Mouse (Mus musculus): Measurements from ENCODE around the gene Hnrnph1. TPM values are rescaled to one million over a fixed set of nuclear protein-coding genes. Genes with fewer than 3 reads are reported as not detected.

Gene Hnrnph1
- total and polyA plus RNA-seq, 3 experiments = 56.3 to 114 (median 110) TPM

GRCm38 (mm10) chr11:50391272-50391960 is 14.6 kb downstream of the Hnrnph1 start:
- H3K36me3 ChIP-seq (ENCODE audit: control insufficient read depth, insufficient read depth, low read length) = peaks cover 10% of the 10 kb centered on the region
- H3K4me3 ChIP-seq = no peak overlapping the region
- no peak overlapping the region for H3K27ac ChIP-seq
- no peaks in the 10 kb centered on the region for H3K27me3 ChIP-seq (ENCODE audit: control insufficient read depth, insufficient read depth, low read length)
- intact Hi-C loops (cut with DNase I) = no loop called here
- DNase-seq = no peak
- H3K4me1 ChIP-seq (ENCODE audit: control insufficient read depth, insufficient read depth, low read length) = no peaks in the 10 kb centered on the region
- TF ChIP-seq EP300 (IDR thresholded peaks at IDR 0.05; ENCODE audit: insufficient read depth, low read depth, low read length) (0 out of 2 replicates have a peak, but pooled peaks have one; percentile 44), CTCF (IDR thresholded peaks at IDR 0.05) (0 out of 2 replicates have a peak, but pooled peaks have one; percentile 6), POLR2A (IDR thresholded peaks at IDR 0.05; ENCODE audit: insufficient read depth, low read depth, low read length) (no peak)
- no peak overlapping the region for H3K9ac ChIP-seq (ENCODE audit: low read depth, low read length)
- 64% methylated on average over 4 of the region's 4 CpGs for WGBS
- no peaks in the 10 kb centered on the region for H3K79me2 ChIP-seq (replicated peaks; ENCODE audit: control insufficient read depth, insufficient read depth, low read length)

DNA sequence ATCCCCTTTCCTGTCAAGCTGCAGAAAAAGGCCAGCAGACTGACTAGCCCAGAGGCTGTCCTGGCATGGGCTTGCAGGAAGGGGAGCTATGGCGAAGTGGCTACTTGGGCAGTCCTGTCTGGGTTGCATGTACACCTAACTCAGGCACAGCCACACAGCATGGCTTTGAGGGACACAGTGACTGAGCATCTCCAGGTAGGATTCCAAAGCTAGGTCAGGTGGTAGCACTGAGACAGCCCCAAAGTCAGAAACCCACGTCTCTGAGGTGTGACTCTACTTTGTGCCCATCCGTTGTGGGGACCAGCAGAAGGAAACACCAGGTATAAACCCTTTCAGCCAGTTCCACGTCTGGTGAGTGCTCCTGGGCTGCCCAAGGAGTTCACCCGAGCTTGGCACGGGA is 16.5 kb downstream of the Hnrnph1 start:
- 92% methylated on average over 6 of the region's 6 CpGs for WGBS
- no peak overlapping the region for H3K9ac ChIP-seq (ENCODE audit: low read depth, low read length)
- no peaks in the 10 kb centered on the region for H3K36me3 ChIP-seq (ENCODE audit: control insufficient read depth, insufficient read depth, low read length)
- no peaks in the 10 kb centered on the region for H3K4me1 ChIP-seq (ENCODE audit: control insufficient read depth, insufficient read depth, low read length)
- TF ChIP-seq EP300 (IDR thresholded peaks at IDR 0.05; ENCODE audit: insufficient read depth, low read depth, low read length) (no peak), CTCF (IDR thresholded peaks at IDR 0.05) (no peak), POLR2A (IDR thresholded peaks at IDR 0.05; ENCODE audit: insufficient read depth, low read depth, low read length) (no peak)
- no peaks in the 10 kb centered on the region for H3K27me3 ChIP-seq (ENCODE audit: control insufficient read depth, insufficient read depth, low read length)
- DNase-seq = no peak
- H3K27ac ChIP-seq = no peak overlapping the region
- no peaks in the 10 kb centered on the region for H3K79me2 ChIP-seq (replicated peaks; ENCODE audit: control insufficient read depth, insufficient read depth, low read length)
- no peak overlapping the region for H3K4me3 ChIP-seq
- intact Hi-C loops (cut with DNase I) = no loop called here

GRCm38 (mm10) chr11:50394731-50395130 is 17.9 kb downstream of the Hnrnph1 start:
- WGBS = 90% methylated on average over 7 of the region's 7 CpGs
- no peak for TF ChIP-seq EP300 (IDR thresholded peaks at IDR 0.05; ENCODE audit: insufficient read depth, low read depth, low read length)
- no peak for TF ChIP-seq POLR2A (IDR thresholded peaks at IDR 0.05; ENCODE audit: insufficient read depth, low read depth, low read length)
- TF ChIP-seq CTCF (IDR thresholded peaks at IDR 0.05) = no peak
- intact Hi-C loops (cut with DNase I) = no loop called here
- Histone ChIP-seq H3K36me3 (ENCODE audit: control insufficient read depth, insufficient read depth, low read length) (no peaks in the 10 kb centered on the region), H3K4me3 (no peak overlapping the region), H3K9ac (ENCODE audit: low read depth, low read length) (no peak overlapping the region), H3K27me3 (ENCODE audit: control insufficient read depth, insufficient read depth, low read length) (no peaks in the 10 kb centered on the region), H3K79me2 (replicated peaks; ENCODE audit: control insufficient read depth, insufficient read depth, low read length) (no peaks in the 10 kb centered on the region), H3K27ac (no peak overlapping the region), H3K4me1 (ENCODE audit: control insufficient read depth, insufficient read depth, low read length) (no peaks in the 10 kb centered on the region)
- no peak for DNase-seq

- Histone ChIP-seq H3K79me2 (replicated peaks; ENCODE audit: control insufficient read depth, insufficient read depth, low read length) (no peaks in the 10 kb centered on the region), H3K9ac (ENCODE audit: low read depth, low read length) (no peak overlapping the region), H3K27me3 (ENCODE audit: control insufficient read depth, insufficient read depth, low read length) (no peaks in the 10 kb centered on the region), H3K4me1 (ENCODE audit: control insufficient read depth, insufficient read depth, low read length) (no peaks in the 10 kb centered on the region), H3K27ac (no peak overlapping the region), H3K4me3 (no peak overlapping the region), H3K36me3 (ENCODE audit: control insufficient read depth, insufficient read depth, low read length) (no peaks in the 10 kb centered on the region)
- intact Hi-C loops (cut with DNase I) = no loop called here
- no peak for DNase-seq
- TF ChIP-seq EP300 (IDR thresholded peaks at IDR 0.05; ENCODE audit: insufficient read depth, low read depth, low read length) (no peak), CTCF (IDR thresholded peaks at IDR 0.05) (no peak), POLR2A (IDR thresholded peaks at IDR 0.05; ENCODE audit: insufficient read depth, low read depth, low read length) (no peak)
- 52% methylated on average over 11 of the region's 11 CpGs for WGBS
Measured at GRCm38 (mm10) chr11:50396766-50397307, 20.0 kb downstream of the Hnrnph1 start.

- no peaks in the 10 kb centered on the region for H3K36me3 ChIP-seq (ENCODE audit: control insufficient read depth, insufficient read depth, low read length)
- TF ChIP-seq CTCF (IDR thresholded peaks at IDR 0.05) = no peak
- no peak for TF ChIP-seq POLR2A (IDR thresholded peaks at IDR 0.05; ENCODE audit: insufficient read depth, low read depth, low read length)
- TF ChIP-seq EP300 (IDR thresholded peaks at IDR 0.05; ENCODE audit: insufficient read depth, low read depth, low read length) = no peak
Measured at GRCm38 (mm10) chr11:50397316-50397715, 20.5 kb downstream of the Hnrnph1 start.

GRCm38 (mm10) chr11:50398803-50399202 is 22.0 kb downstream of the Hnrnph1 start:
- no peaks in the 10 kb centered on the region for H3K36me3 ChIP-seq (ENCODE audit: control insufficient read depth, insufficient read depth, low read length)
- H3K9ac ChIP-seq (ENCODE audit: low read depth, low read length) = no peak overlapping the region
- H3K4me1 ChIP-seq (ENCODE audit: control insufficient read depth, insufficient read depth, low read length) = peaks cover 2% of the 10 kb centered on the region; the same call in 1 of the 2 replicates
- H3K27ac ChIP-seq = no peak overlapping the region
- no peak for TF ChIP-seq CTCF (IDR thresholded peaks at IDR 0.05)
- no peak for TF ChIP-seq EP300 (IDR thresholded peaks at IDR 0.05; ENCODE audit: insufficient read depth, low read depth, low read length)
- TF ChIP-seq POLR2A (IDR thresholded peaks at IDR 0.05; ENCODE audit: insufficient read depth, low read depth, low read length) = no peak
- DNase-seq = no peak
- no peak overlapping the region for H3K4me3 ChIP-seq
- intact Hi-C loops (cut with DNase I) = no loop called here
- no peaks in the 10 kb centered on the region for H3K27me3 ChIP-seq (ENCODE audit: control insufficient read depth, insufficient read depth, low read length)
- H3K79me2 ChIP-seq (replicated peaks; ENCODE audit: control insufficient read depth, insufficient read depth, low read length) = no peaks in the 10 kb centered on the region
- WGBS = 89% methylated on average over 13 of the region's 13 CpGs

More at GRCm38 (mm10) chr11:50397316-50397715, 20.5 kb downstream of the Hnrnph1 start:
- intact Hi-C loops (cut with DNase I) = no loop called here
- no peaks in the 10 kb centered on the region for H3K79me2 ChIP-seq (replicated peaks; ENCODE audit: control insufficient read depth, insufficient read depth, low read length)
- 65% methylated on average over 9 of the region's 9 CpGs for WGBS
- no peaks in the 10 kb centered on the region for H3K27me3 ChIP-seq (ENCODE audit: control insufficient read depth, insufficient read depth, low read length)
- no peak overlapping the region for H3K9ac ChIP-seq (ENCODE audit: low read depth, low read length)
- no peaks in the 10 kb centered on the region; the same call in 1 of the 2 replicates for H3K4me1 ChIP-seq (ENCODE audit: control insufficient read depth, insufficient read depth, low read length)
- H3K4me3 ChIP-seq = no peak overlapping the region
- no peak overlapping the region for H3K27ac ChIP-seq
- DNase-seq = no peak

Measured in heart, adult 2 months (tissue).